Mouse (Mus musculus): ENCODE results near the gene Ttc23.

DNA sequence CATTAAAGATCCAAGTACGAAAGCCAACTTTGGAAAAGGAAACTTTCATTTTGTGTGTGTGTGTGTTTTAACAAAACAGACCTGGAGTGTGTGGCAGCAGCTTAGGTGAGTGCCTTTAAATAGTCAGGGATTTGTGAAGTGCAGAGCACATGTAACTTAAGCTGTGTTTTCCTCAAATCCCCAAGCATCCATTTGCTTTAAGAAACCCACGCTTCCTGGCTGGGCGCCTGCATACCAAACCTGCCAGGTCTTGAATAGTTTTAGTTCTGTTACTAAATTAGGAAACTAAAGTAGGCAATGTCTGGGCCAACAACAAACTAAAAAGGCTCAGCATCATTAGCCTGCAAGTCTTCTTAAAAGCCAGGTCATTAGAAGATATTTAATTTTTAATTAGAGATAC is 49.2 kb upstream of the Ttc23 start:
- no peak for TF ChIP-seq POLR2A (IDR thresholded peaks at IDR 0.05; ENCODE audit: insufficient read depth, low read length)
- TF ChIP-seq CTCF (IDR thresholded peaks at IDR 0.05; ENCODE audit: low read depth, low read length): no peak
